Mouse (Mus musculus) ES-E14 (cell line): Measurements from ENCODE around the gene Ush2a.

Experiments used
- MAFK ChIP-seq: IDR thresholded peaks from 2 replicates; pipeline ENCODE4 v1.6.1; 2014; ENCODE audit warnings: mild to moderate bottlenecking, low read depth, low read length, inconsistent platforms; ENCODE audit not compliant: insufficient read depth
- ZC3H11A ChIP-seq: IDR thresholded peaks from 2 replicates; pipeline ENCODE4 v1.6.1; 2012; ENCODE audit warnings: low read depth, mild to moderate bottlenecking, inconsistent platforms, low read length, borderline replicate concordance
- ZNF384 ChIP-seq: IDR thresholded peaks from 2 replicates; pipeline ENCODE4 v1.6.1; 2012; ENCODE audit warnings: low read depth, low read length, inconsistent platforms

DNA sequence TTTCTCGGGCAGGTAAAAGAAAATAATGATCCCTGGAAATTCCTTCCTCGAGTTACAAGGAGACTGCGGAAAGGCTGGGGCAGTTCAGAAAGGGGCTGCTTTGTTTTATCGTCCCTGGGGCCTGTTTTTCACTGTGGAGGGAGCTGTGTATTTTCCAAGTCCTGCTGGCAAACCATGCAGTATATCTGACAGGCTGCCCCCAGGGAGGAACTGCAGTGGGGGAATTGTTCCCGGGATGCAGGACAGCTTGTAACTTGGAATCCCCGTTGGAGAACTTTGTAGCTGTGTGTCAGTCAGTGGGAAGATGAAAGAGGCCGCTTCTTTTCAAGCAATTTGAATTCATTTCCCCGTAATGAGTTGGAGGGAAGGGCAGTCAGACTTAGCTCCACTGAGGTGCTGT is 399.1 kb downstream of the Ush2a start:
- TF ChIP-seq ZC3H11A: no peak
- TF ChIP-seq MAFK: no peak
- TF ChIP-seq ZNF384: no peak
